Mouse (Mus musculus): Measurements from ENCODE around the gene Socs7.

The Socs7 gene

GRCm38 (mm10) chr11:97416637-97417035 is 54.3 kb downstream of the Socs7 start:
- ATAC-seq (ENCODE audit: low TSS enrichment) = no peak

DNA sequence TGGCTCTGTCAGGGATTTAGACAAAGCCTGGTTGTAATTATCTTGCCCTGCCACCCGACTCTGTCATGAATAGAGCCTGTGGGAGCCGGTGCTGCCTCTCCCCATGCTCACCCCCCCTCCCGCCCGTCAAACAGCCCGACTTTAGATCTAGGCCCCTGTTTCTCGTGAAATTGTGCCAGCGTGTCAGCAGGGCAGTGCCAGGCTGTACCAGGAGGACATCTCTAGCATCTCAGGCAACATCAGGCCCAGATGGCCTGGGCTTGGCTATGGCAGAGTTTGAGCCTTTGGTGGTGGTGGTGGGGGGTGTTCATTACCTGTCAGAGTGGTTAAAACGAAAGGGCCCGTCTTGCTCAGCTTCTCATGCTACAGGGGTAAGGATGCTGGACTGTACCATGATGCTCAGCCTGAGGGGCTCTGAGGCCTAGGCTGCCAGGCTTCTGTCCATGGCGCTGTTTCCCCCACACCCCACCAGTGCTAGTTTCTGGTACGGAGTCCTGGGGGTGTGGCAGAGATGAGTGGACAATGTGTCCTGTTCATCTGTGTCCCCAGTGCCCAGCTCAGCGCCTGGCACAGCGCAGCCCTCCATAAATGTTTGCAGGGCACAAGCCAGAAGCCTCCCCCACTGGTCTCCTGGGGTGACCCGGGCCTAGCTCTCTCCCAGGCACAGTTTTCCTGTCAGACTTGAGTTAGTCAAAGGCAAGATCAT is 56.6 kb downstream of the Socs7 start:
- peak; percentile 50 for ATAC-seq (ENCODE audit: low TSS enrichment)

DNA sequence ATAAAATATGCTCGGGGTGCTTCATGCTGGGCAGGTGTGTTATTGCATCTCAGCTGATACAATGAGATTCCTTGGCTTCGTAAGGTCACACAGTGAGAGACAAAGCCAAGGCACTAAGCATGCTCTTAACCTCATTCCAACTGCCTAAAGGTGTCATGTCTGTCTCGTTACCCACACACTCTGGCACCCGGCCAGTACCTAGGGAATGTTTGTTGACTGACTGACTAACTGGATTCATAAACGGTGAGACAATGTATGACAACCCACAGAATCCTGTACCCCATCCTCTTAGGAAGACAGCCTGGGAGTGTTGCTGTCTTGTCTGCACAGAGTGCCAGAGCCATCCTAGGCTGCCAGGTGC is 57.2 kb downstream of the Socs7 start:
- ATAC-seq (ENCODE audit: low TSS enrichment) = no peak

- ATAC-seq (ENCODE audit: low TSS enrichment) = peak; percentile 55; the same call in 1 of the 2 replicates
These were observed 60.2 kb downstream of the Socs7 start for GRCm38 (mm10) chr11:97422507-97422906.

- no peak for ATAC-seq (ENCODE audit: low TSS enrichment)
These were observed 61.8 kb downstream of the Socs7 start for GRCm38 (mm10) chr11:97424092-97424692.

DNA sequence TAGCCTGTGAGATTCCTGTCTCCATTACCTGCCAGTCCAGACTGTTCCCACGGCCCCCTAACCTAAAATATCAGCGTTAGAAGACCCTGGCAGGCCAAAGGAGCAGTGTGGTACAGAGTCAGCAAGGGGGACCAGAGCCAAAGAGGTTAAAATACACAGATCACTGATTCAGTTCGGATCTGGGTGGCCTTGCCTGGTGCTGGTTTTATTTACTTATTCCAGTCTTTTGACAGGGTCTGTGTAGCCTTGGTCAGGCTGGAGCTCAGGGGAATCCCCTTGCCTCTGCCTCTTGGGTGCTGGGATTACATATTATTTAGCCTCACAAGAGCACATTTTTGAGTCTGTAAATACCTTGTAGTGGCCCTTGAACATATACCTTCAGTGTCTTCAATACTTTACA is 62.5 kb downstream of the Socs7 start:
- no peak for ATAC-seq (ENCODE audit: low TSS enrichment)

DNA sequence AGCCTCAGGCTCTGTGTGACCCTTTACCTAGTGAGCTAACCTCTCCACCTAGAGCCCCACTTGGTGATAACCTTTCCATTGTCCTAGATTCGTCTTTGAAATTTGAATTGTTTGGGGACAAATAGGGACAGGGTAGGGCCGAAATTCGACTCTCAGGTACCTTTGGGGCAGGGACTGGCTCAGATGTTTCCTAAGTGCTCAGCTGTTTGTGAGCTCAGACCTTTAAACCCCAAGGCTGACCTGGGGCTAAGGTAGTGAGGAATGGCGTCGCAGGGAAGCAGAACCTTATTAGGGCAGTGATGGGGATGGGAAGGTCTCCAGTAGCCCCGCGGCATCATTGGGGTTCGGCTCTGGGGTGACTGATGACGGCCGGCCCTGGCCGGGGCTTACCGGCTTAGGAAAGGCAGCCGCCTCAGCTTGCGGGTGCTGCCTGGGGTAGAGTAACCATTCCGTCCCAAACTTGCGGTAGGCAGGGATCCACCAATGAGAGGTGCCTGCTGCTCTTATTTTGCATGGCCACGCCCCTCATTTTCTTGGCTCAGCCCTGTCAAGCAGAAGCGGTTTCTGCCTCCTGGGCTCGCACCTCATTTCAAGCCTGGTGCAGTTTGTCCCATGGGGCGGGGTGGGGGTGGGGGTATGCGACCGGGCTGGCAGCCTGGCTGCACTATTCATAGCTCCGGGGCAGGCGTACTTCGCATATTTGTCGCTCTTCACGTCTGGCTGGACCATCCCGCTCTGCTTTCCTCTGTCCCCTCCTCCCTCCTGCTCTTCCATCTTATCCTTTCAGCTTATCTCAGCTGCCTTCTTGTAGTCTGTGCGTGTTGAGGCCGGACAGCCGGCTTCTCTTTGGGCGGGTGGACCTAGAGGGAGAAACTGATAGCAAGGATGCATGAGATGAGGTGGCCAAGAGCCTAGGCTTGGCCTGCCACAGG is 65.7 kb downstream of the Socs7 start:
- peak; percentile 82 for ATAC-seq (ENCODE audit: low TSS enrichment)

GRCm38 (mm10) chr11:97428726-97429077 is 66.4 kb downstream of the Socs7 start:
- ATAC-seq (ENCODE audit: low TSS enrichment) = 0 out of 2 replicates have a peak, but pooled peaks have one; percentile 6

GRCm38 (mm10) chr11:97429615-97430014 is 67.3 kb downstream of the Socs7 start:
- ATAC-seq (ENCODE audit: low TSS enrichment) = no peak

GRCm38 (mm10) chr11:97432015-97432414 is 69.7 kb downstream of the Socs7 start:
- no peak for ATAC-seq (ENCODE audit: low TSS enrichment)

- no peak for ATAC-seq (ENCODE audit: low TSS enrichment)
These were observed 70.7 kb downstream of the Socs7 start for GRCm38 (mm10) chr11:97432983-97433539.

DNA sequence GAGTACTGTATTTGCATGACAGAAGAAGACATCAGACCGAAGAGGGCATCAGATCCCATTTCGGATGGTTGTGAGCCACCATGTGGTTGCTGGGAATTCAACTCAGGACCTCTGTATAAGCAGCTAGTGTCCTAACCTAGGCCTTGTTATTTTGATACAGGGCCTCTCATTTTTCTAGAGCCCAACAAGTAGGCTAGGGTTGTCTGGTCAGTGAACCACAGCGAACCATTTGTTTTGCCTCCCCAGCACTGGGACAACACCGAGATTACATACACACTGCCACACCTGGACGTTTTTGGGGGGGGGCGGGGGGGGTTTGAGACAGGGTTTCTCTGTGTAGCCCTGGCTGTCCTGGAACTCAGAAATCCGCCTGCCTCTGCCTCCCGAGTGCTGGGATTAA is 71.8 kb downstream of the Socs7 start:
- ATAC-seq (ENCODE audit: low TSS enrichment) = no peak

DNA sequence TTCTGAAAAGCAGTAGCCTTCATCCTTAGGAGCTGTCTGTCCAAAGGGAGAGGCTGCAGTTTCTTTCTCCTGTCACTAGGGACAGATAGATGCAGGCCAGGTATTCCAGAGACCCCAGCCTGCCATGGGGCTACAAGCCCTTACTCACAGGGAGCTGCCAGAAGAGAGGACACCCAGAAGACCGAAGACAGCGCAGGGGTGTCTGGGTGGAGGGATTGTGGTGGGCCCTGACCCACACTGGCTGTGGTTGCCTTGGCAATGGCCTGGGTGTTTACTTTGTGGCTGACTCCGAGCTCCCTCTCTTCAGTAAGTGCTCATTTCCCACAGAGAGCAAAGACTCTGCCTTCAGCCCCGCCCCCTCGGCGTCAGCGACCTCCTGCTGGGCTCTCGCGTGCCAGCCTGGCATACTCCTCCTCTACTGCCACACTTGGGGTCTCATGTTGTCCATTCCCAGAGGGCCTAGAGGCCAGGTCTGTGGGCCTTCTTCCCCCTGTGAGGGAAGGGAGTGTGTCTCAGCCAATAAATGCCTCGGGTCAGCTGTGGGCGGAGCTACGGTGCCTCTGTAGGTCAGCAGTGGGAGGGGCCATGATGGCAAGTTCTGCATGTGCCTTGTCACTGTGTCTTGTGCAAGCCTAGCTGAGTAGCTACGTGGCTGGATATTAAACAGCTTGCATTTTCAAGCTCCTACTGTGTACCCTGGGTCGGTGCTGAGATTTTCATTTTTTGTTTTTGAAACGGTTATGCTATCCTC is 72.5 kb downstream of the Socs7 start:
- peak; percentile 24; the same call in 1 of the 2 replicates for ATAC-seq (ENCODE audit: low TSS enrichment)

DNA sequence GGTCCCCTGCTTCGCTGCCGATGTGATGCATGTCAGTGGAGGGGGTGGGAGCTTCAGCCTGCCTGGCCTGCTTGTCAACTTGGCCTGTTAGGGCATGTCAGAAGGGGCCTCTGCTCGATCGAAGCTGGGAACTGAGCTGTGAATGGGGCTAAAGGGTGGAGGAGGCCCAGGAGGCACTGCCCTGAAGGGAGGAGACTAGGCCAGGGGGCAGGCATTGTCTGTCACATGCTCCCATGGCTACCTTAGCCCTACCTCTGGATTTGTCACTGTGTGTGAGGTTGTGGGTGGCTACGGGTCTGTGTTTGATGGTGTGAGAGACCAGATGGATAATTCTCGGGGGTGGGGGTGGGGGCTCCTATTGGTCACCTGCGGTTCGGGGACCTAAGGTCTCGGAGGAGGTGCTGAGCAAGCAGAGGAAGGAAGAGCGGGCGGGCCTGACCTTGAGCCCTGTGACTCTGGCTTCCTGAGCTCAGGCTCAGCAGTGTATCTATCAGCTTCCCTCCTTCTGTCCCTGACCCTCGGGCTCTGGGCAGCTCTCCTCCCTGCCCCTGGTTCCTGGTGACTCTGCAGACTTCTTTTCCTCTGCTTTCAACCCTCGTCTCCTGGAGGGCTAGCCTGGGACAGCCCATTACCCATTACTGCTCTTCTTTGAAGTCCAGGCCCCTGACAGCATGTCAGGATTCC is 73.6 kb downstream of the Socs7 start:
- no peak for ATAC-seq (ENCODE audit: low TSS enrichment)

- no peak for ATAC-seq (ENCODE audit: low TSS enrichment)
These were observed 75.4 kb downstream of the Socs7 start for GRCm38 (mm10) chr11:97437745-97438144.

DNA sequence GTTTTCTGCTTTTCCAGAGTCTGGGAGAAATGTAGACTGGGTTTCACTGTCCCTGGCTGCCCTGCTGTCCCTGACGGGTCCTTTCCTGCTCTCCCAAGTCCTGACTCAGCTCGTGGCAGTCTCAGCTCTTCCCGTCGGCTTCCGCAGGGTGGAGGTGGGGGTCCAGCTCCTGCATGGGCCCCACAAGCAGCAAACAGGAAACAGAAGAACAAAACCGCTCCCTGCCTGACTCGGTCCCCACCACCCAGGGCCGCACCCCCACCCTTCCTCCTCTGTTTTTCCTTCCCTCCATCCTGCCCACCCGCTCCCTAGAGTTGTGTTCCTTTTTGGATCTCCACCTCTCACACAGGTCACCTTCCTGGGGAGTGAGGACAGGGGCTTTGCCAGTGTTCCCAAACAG is 76.5 kb downstream of the Socs7 start:
- no peak for ATAC-seq (ENCODE audit: low TSS enrichment)

- no peak for ATAC-seq (ENCODE audit: low TSS enrichment)
These were observed 77.6 kb downstream of the Socs7 start for GRCm38 (mm10) chr11:97439935-97440334.

DNA sequence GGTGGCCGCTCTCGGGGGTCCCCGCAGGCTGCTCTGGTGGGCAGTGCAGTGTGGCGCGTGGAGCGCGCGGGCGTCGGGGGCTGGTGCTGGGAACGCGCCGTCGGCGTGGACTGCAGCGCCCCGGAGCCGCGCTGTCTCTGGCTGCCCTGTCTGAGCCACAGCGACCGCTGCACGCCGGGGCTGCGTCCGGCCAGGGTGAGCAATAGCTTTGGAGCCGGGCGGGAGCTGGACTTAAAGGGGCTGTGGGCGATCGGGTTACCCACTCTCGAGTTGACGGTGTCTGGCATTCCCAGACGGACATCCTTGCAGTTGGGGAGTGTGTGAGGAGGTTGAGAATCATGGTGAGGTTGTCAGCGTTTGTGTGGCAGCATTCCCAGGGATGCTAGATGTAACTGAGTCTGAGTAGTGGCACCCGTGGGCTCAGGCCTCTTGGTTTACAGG is 78.1 kb downstream of the Socs7 start:
- ATAC-seq (ENCODE audit: low TSS enrichment) = 0 out of 2 replicates have a peak, but pooled peaks have one; percentile 17

GRCm38 (mm10) chr11:97441036-97441657 is 78.8 kb downstream of the Socs7 start:
- ATAC-seq (ENCODE audit: low TSS enrichment) = 0 out of 2 replicates have a peak, but pooled peaks have one; percentile 12

GRCm38 (mm10) chr11:97441658-97442125 is 79.3 kb downstream of the Socs7 start:
- no peak for ATAC-seq (ENCODE audit: low TSS enrichment)

All from frontal cortex, adult (tissue).